Mouse (Mus musculus) cerebellum, postnatal 36 days (tissue): ENCODE data around the gene Washc4.

Source experiments
- DNase-seq, 2 experiments: peaks; one replicate each; pipeline ENCODE4 v3.0.0; 2021 to 2022; ENCODE audit warnings: mixed read lengths in 2 of 2

Gene Washc4

GRCm38 (mm10) chr10:83639881-83640386, 96.4 kb downstream of the Washc4 start:
- peak in 1 of 2 experiments; percentile 5 for DNase-seq

GRCm38 (mm10) chr10:83641641-83642040, 98.1 kb downstream of the Washc4 start:
- DNase-seq: peak in 1 of 2 experiments; percentile 19

DNA sequence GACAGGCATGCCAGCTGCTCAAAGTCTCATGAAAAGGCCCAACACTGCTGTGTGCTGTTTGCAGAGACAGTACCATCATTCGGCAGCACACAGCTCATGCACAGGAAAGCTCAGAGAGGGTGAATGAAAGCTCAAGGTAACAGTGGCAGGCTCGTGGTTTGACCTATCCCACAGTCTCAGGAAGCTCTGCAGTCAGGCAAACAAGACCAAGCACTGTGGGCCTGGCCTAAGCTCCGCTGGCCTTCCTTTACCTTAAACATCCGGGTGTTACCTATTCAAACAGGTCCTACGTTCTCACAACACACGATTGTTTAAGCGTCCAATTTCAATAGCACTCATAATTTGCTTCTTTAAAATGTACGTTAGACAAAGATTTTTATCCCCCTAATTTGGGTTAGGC, 100.6 kb downstream of the Washc4 start:
- DNase-seq: peak in 1 of 2 experiments; percentile 20

DNA sequence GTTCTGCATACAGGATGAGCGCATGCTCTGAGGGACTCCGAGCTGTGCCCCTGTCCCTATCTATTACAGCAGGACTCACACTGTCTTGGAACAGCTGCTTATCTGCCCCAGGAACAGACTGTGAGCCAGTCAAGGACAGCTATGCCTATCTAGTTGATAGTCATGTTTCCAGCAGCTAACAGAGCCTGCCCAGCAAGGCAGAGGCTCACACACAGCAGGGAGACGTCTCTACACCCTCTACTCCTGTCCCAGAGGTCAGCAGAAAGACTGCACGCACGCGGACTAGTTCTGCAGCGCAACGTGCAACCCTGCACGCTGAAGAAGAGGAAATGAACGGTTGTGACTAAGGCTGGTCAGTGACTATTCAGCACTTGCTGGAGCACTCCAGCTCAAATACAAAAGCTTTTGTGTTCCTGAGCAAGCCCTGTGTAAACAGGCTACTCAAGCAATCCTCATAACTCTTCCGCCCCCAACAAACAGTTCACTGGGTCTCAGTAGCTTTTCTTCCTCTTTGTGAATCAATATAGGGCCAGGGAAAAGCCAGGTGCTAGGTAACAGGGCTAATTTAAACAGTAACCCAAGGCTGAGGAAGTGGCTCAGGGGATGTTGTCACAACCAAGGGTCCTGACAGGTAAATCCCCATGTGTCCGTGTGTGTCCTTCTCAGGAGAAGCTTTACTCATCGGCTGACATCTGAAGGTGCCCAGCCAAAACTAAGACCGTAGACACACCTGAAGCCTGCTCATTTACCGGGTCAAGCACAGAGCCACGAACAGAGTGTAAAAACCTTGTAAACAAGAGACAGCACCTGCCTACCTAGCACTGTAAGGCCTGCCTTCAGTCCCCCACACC, 101.5 kb downstream of the Washc4 start:
- DNase-seq: peak; percentile 42 to 47

DNA sequence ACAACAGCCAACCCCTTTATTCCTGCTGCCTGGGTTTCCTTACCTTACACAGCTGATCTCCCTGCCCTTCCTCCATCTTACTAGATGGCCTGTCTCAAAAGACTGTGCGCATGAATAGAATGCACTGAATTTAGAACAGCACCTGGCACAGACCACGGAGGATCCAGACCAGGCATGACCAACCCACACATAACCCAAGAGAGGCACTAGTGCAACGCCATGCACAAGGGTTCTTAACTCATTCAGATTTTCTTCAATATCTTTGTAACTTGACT, 102.1 kb downstream of the Washc4 start:
- DNase-seq: peak; percentile 28 to 51
